Mouse (Mus musculus) stomach, embryonic 16.5 days (tissue): ENCODE measurements around the gene Zhx3. TPM values are rescaled to one million over a fixed set of nuclear protein-coding genes. Genes with fewer than 3 reads are reported as not detected.

ENCODE experiments used
- ATAC-seq: fragments of 200-750 bp; cut with Nextera tagmentation; 2 replicates; pipeline ENCODE4 v1.8.0; 2017; ENCODE audit warnings: moderate number of reproducible peaks, moderate TSS enrichment; ENCODE audit not compliant: insufficient read depth, low FRiP score
- H3K27ac ChIP-seq: fragments of 300-500 bp; sonication (generic); 2 replicates; pipeline ENCODE4 v1.5.1; 2014; ENCODE audit warnings: low read length
- H3K27me3 ChIP-seq: fragments of 300-500 bp; sonication (generic); 2 replicates; pipeline ENCODE4 v1.6.1; 2014; ENCODE audit warnings: low read length, control low read depth, mixed read lengths; ENCODE audit not compliant: control insufficient read depth, insufficient read depth
- H3K36me3 ChIP-seq: fragments of 300-500 bp; sonication (generic); 2 replicates; pipeline ENCODE4 v1.6.1; 2014; ENCODE audit warnings: low read length; ENCODE audit not compliant: control insufficient read depth, insufficient read depth
- H3K4me1 ChIP-seq: fragments of 300-500 bp; sonication (generic); 2 replicates; pipeline ENCODE4 v1.6.1; 2014; ENCODE audit warnings: low read length, control low read depth, mixed read lengths; ENCODE audit not compliant: control insufficient read depth, insufficient read depth
- H3K4me2 ChIP-seq: fragments of 300-500 bp; sonication (generic); 2 replicates; pipeline ENCODE4 v1.6.1; 2014; ENCODE audit warnings: low read depth, low read length, mixed read lengths
- H3K4me3 ChIP-seq: fragments of 300-500 bp; sonication (generic); replicated peaks from 2 replicates; pipeline ENCODE4 v1.5.1; 2014; ENCODE audit warnings: mild to moderate bottlenecking, low read length
- H3K9ac ChIP-seq: fragments of 300-500 bp; sonication (generic); 2 replicates; pipeline ENCODE4 v1.6.1; 2014; ENCODE audit warnings: low read length
- H3K9me3 ChIP-seq: fragments of 300-500 bp; sonication (generic); replicated peaks from 2 replicates; pipeline ENCODE4 v1.6.1; 2016; ENCODE audit warnings: low read length, control low read depth; ENCODE audit not compliant: control insufficient read depth
- WGBS: fragments of 180-500 bp; shearing (Covaris S2); extraction: QIAGEN DNeasy Blood & Tissue Kit; methylation state at CpG from one replicate; pipeline ENCODE4 v1.1.7; 2014; 5-methylcytosine and 5-hydroxymethylcytosine counted together
- polyA plus RNA-seq: library from polyadenylated mRNA; unstranded; fragments of >200 nt; fragmentation: Nextera tagmentation; extraction: Ambion mirVana; gene quantifications from 2 replicates; pipeline ENCODE4 v1.2.1, GENCODE M21; 2015

Gene Zhx3
- polyA plus RNA-seq, 1 experiment from 2014 or later, result 10.7 TPM

DNA sequence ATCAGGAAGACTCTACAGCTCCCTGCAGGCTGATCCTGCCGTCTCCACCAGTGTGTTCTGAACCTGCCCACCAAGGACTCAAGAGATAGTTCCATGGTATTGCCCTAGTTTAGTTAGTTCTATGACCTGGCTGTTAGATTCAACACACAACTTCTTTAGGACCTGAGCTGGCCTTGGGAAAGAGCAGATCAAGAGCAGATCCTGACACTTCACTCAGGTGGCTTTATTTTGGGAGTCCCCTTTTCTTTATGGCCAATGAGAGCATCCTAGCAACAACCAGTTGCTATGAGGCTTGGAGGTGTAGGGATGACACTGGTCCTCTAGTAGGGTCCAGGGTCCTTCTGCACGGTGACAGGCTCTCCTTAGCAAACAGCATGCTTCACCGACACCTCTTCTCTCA is 107.7 kb downstream of the Zhx3 start:
- Histone ChIP-seq H3K4me3 (no peak overlapping the region), H3K36me3 (peaks cover 6% of the 10 kb centered on the region)
- 75% methylated on average over 3 of the region's 3 CpGs for WGBS

DNA sequence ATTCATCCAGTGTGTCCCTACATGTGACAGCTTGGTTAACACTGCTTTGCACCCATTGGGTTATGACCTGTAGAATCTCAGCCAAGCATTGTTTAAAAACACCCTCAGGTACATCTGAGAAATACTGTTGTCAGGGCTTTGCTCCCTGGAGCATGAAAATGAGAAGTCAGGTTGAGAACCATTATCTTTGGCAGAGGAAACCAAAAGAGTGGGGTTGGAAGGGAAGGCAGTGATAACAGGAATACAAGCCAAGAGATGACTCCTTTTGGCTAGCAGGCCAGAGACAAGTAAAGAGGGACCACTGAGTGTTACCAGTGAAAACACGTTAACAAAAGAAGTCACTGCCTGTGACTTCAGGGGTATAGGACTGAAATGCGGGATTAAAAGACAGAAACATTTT is 108.4 kb downstream of the Zhx3 start:
- Histone ChIP-seq H3K4me3 (no peak overlapping the region), H3K27ac (no peak overlapping the region), H3K9me3 (no peaks in the 10 kb centered on the region), H3K9ac (no peak overlapping the region), H3K36me3 (peaks cover 7% of the 10 kb centered on the region), H3K27me3 (no peaks in the 10 kb centered on the region), H3K4me2 (no peak overlapping the region), H3K4me1 (no peaks in the 10 kb centered on the region)
- ATAC-seq, result no peak
- WGBS, result 81% methylated on average over 2 of the region's 2 CpGs

More for the DNA sequence above, 107.7 kb downstream of the Zhx3 start:
- no peak for ATAC-seq
- Histone ChIP-seq H3K27me3 (no peaks in the 10 kb centered on the region), H3K9me3 (no peaks in the 10 kb centered on the region), H3K9ac (no peak overlapping the region), H3K4me2 (no peak overlapping the region), H3K4me1 (no peaks in the 10 kb centered on the region), H3K27ac (no peak overlapping the region)

DNA sequence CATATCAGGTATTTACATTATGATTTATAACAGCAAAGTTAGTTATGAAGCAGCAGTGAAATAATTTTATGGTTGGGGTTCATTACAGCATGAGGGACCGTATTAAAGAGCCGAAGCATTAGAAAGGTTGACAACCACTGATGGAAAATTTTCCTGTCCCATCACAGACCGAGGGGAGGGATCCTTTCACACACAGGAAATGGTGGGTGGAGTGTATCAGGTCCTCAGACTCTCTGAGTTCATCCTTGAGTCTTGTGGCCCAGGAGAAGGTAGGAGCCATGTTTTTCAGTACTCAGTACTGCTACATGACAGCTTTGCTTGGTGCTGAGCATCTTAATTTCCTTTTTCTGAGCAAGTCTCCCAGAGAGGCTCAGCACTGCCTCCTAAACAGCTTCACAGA is 109.0 kb downstream of the Zhx3 start:
- Histone ChIP-seq H3K36me3 (peaks cover 7% of the 10 kb centered on the region; the same call in 1 of the 2 replicates), H3K4me3 (no peak overlapping the region), H3K4me1 (no peaks in the 10 kb centered on the region), H3K27me3 (no peaks in the 10 kb centered on the region), H3K4me2 (no peak overlapping the region), H3K9ac (no peak overlapping the region), H3K27ac (no peak overlapping the region), H3K9me3 (no peaks in the 10 kb centered on the region)
- no peak for ATAC-seq
- WGBS, result 80% methylated on average over 3 of the region's 3 CpGs

DNA sequence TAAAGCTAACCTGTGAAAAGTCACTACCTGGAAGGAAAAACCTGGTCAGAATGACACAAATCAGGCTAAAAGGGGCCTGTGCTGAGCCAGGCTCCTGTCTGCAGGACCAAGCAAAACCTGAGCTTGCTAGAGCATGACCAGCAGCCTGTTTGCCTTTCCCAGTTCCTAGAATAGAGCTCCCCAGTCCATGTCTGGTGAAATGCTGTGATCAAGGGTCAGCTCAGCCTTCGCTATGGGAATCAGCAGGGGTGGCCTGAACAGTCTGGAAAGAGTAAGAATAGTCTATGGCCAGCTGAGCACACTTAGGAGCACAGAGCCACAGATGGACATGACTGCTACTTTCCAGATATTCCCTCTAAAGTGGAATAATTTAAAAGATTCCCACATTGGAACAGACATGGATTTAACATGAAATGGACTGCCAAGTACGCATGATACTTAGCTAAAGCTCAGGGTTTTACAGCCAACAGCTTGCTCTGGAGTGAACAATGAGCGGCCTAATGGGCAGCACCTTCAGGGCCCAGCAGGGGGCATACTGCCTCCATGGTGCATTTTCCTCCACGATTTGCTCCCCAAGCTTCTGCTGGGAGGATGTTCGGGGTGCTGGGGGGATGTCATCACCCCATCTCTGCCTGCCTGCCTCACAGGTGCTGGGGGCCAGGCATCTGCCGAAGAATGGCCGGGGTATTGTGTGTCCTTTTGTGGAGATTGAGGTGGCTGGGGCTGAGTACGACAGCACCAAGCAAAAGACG is 112.2 kb downstream of the Zhx3 start:
- no peak overlapping the region for H3K4me2 ChIP-seq
- no peaks in the 10 kb centered on the region for H3K27me3 ChIP-seq
- no peak overlapping the region for H3K9ac ChIP-seq
- no peak for ATAC-seq
- H3K4me3 ChIP-seq, result no peak overlapping the region
- peaks cover 21% of the 10 kb centered on the region; the same call in 1 of the 2 replicates for H3K36me3 ChIP-seq
- no peaks in the 10 kb centered on the region for H3K4me1 ChIP-seq
- H3K9me3 ChIP-seq, result no peaks in the 10 kb centered on the region
- 85% methylated on average over 9 of the region's 9 CpGs for WGBS
- H3K27ac ChIP-seq, result no peak overlapping the region

DNA sequence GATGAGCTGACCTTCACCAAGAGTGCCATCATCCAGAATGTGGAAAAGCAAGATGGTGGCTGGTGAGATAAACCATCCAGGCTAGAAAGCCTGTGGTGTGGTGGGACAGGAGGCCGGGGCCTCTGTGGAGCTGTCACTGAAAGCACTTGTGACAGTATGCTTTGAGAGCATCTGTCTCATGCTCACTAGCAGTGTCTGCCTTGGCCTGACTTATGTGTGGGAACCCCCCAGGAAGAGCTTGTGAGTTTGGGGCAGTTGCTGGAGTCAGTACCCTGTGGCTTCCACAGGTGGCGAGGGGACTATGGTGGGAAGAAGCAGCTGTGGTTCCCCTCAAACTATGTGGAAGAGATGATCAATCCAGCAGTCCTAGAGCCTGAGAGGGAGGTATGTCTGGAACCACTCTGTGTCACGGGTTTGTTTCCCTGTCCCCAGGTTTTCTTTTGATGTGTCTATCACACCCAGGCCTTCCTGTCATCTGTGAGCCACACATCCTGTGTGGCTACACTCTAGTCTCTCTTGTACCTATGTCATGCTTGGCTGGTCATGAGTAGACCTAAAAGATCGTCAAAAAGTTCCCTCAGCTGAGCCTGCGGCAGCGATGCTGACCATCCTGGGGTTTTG is 116.1 kb downstream of the Zhx3 start:
- ATAC-seq, result no peak
- no peak overlapping the region for H3K9ac ChIP-seq
- H3K27me3 ChIP-seq, result no peaks in the 10 kb centered on the region
- 91% methylated on average over 6 of the region's 6 CpGs for WGBS
- no peaks in the 10 kb centered on the region for H3K4me1 ChIP-seq
- no peak overlapping the region for H3K27ac ChIP-seq
- H3K36me3 ChIP-seq, result peaks cover 42% of the 10 kb centered on the region; the same call in 1 of the 2 replicates
- no peak overlapping the region for H3K4me2 ChIP-seq
- H3K4me3 ChIP-seq, result no peak overlapping the region
- no peaks in the 10 kb centered on the region for H3K9me3 ChIP-seq

DNA sequence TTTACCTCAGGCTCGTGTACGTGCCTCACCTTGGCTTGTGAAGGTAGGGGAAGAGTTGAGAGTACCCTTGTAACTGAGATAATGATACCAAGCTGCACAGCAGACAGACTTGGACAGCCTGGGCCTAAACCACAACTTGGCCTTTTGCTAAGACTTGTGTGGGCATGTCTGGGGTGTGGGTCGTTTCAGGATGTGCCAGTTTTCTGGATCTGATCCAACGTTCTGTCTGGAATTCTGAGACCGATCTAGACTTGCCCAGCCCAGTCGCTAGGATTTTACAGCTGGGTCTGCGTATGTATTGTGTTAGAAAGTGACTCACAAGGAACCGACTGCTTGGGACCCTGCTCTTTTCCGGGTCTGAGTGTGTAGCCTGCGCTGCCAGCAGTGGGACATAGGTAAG is 125.7 kb downstream of the Zhx3 start:
- H3K9ac ChIP-seq, result no peak overlapping the region
- H3K4me1 ChIP-seq, result peaks cover 6% of the 10 kb centered on the region; the same call in 1 of the 2 replicates
- 78% methylated on average over 10 of the region's 10 CpGs for WGBS
- ATAC-seq, result peak; percentile 64; the same call in 1 of the 2 replicates
- peaks cover 27% of the 10 kb centered on the region for H3K36me3 ChIP-seq
- no peaks in the 10 kb centered on the region for H3K27me3 ChIP-seq
- H3K4me2 ChIP-seq, result no peak overlapping the region
- H3K9me3 ChIP-seq, result no peaks in the 10 kb centered on the region
- peak overlapping the region; percentile 71 for H3K27ac ChIP-seq
- H3K4me3 ChIP-seq, result no peak overlapping the region

DNA sequence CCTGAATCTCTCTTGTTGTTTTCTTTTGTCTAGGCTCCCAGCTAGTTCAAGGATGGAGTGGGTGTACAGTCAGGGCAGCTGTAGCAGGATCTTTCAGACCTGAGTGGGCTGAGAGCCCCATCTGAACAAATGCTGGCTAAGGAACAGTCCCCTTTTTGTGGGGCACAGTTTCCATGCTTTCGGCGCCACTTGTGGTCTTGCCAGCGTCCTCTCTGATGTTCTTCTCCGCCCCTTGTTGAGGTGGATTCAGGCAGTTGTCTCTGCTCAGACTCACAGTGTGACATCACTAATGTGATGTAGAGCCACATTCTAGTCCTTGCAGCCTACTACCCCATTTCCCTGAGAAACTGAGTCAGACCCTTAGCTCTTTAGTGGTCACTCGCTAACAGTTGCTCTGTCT is 126.2 kb downstream of the Zhx3 start:
- Histone ChIP-seq H3K4me1 (peaks cover 7% of the 10 kb centered on the region; the same call in 1 of the 2 replicates), H3K9me3 (no peaks in the 10 kb centered on the region), H3K36me3 (peaks cover 23% of the 10 kb centered on the region), H3K9ac (no peak overlapping the region), H3K27ac (peak overlapping the region; percentile 36), H3K27me3 (no peaks in the 10 kb centered on the region), H3K4me3 (no peak overlapping the region), H3K4me2 (no peak overlapping the region)
- WGBS, result 91% methylated on average over 5 of the region's 5 CpGs
- ATAC-seq, result no peak

DNA sequence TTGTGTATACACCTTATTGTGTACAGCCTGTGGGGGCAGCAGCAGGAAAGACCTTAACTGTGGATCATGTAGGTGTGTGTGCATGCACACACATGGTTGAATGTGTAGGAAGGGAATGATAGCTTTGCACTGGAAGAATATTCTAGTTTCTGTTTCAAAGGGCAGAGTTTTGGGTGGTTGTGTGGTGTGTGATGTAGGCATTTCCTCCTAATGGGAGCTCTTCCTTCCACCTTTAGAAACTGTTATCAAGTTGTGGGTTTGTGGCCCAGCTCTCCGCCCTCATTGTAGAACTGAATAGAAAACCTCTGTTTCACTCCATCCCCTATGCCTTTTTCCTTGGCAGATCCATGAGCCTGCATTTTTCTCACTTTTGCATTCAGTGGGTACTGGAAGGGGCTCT is 127.3 kb downstream of the Zhx3 start:
- H3K4me3 ChIP-seq, result no peak overlapping the region
- H3K4me2 ChIP-seq, result no peak overlapping the region
- 87% methylated on average over 1 of the region's 1 CpGs for WGBS
- no peaks in the 10 kb centered on the region for H3K27me3 ChIP-seq
- H3K9me3 ChIP-seq, result no peaks in the 10 kb centered on the region
- H3K4me1 ChIP-seq, result peaks cover 7% of the 10 kb centered on the region
- H3K36me3 ChIP-seq, result peaks cover 18% of the 10 kb centered on the region
- H3K9ac ChIP-seq, result no peak overlapping the region
- no peak for ATAC-seq
- H3K27ac ChIP-seq, result no peak overlapping the region

DNA sequence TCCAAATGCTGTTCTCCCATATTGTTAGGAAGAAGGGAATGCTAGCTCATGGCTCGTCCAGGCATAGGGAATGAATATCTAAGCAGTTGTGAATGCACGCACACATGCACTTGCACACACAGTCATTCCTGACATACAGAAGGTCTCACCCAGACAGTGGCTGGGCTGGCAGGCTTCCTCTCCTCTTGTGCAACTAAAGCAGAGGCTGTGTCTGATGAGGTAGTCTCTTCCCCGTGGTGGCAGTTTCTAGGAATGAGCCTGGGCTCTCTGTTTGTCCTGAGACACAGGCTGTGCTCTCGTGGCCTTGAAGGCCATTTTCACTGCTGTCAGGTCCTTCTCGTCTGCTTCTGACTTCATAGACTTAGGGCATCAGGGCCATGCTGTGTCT is 128.0 kb downstream of the Zhx3 start:
- no peak for ATAC-seq
- Histone ChIP-seq H3K27me3 (no peaks in the 10 kb centered on the region), H3K4me2 (no peak overlapping the region), H3K4me3 (no peak overlapping the region), H3K9ac (no peak overlapping the region), H3K27ac (0 out of 2 replicates have a peak overlapping the region, but pooled peaks have one; percentile 4), H3K36me3 (peaks cover 18% of the 10 kb centered on the region), H3K9me3 (no peaks in the 10 kb centered on the region), H3K4me1 (peaks cover 10% of the 10 kb centered on the region)
- 75% methylated on average over 5 of the region's 5 CpGs for WGBS
